8 mouse cellular contexts compared by ENCODE assay signal in genomic region chr11:106215450-106215859, GRCm38 (mm10). TPM values are rescaled to one million over a fixed set of nuclear protein-coding genes. Genes with fewer than 3 reads are reported as not detected.
A peak's percentile ranks its signal among the peaks of the same experiment; 100 is the strongest.
DNase-seq lines count a peak whose midpoint lies in the region; ATAC-seq and TF ChIP-seq lines count a peak whose summit lies in the region.

No protein-coding gene starts in this region.

- H3K27ac ChIP-seq in liver, adult 2 months (replicated peaks; ENCODE audit: insufficient read depth, low read depth, low read length) = peak overlapping the region; percentile 83; the same call in 1 of the 2 replicates
- no peak overlapping the region for H3K27ac ChIP-seq in embryonic facial prominence, embryonic 11.5 days (replicated peaks; ENCODE audit: low read depth, low read length)
- peak overlapping the region; percentile 89 for H3K27ac ChIP-seq in intestine, embryonic 16.5 days (ENCODE audit: low read length)
- peak overlapping the region; percentile 97 for H3K27ac ChIP-seq in neural tube, embryonic 13.5 days (replicated peaks)

- no peak for TF ChIP-seq POLR2A in liver, adult 2 months (IDR thresholded peaks at IDR 0.05; ENCODE audit: extremely low read depth, insufficient read depth, low read length)

- peaks cover 17% of the 10 kb centered on the region for H3K79me2 ChIP-seq in liver, adult 2 months (ENCODE audit: control insufficient read depth, insufficient read depth, low read length)

- no peak for ATAC-seq in embryonic facial prominence, embryonic 11.5 days (replicated peaks; ENCODE audit: insufficient number of reproducible peaks, low FRiP score, low TSS enrichment, low read depth)
- no peak for ATAC-seq in intestine, embryonic 16.5 days
- no peak for ATAC-seq in neural tube, embryonic 13.5 days (ENCODE audit: low read depth)

- DNase-seq in liver, adult 2 months (ENCODE audit: extremely low read depth, low read depth, low spot score) = peak; percentile 28
- DNase-seq in liver = no peak
- DNase-seq in embryonic facial prominence, embryonic 11.5 days (ENCODE audit: low spot score) = no peak
- no peak for DNase-seq in spleen, postnatal 4 days (ENCODE audit: low spot score in 2 of 2)
- DNase-seq in cerebellum, adult 11 months = no peak
- DNase-seq in layer of hippocampus, postnatal 36 days = no peak

- H3K4me2 ChIP-seq in embryonic facial prominence, embryonic 11.5 days (ENCODE audit: low read depth, low read length) = peak overlapping the region; percentile 44
- H3K4me2 ChIP-seq in intestine, embryonic 16.5 days (ENCODE audit: low read depth, low read length) = peak overlapping the region; percentile 52
- peak overlapping the region; percentile 81 for H3K4me2 ChIP-seq in neural tube, embryonic 13.5 days

- no peaks in the 10 kb centered on the region for H3K9me3 ChIP-seq in embryonic facial prominence, embryonic 11.5 days (replicated peaks; ENCODE audit: control insufficient read depth, low read length)
- no peaks in the 10 kb centered on the region for H3K9me3 ChIP-seq in intestine, embryonic 16.5 days (ENCODE audit: control insufficient read depth, low read length)
- H3K9me3 ChIP-seq in neural tube, embryonic 13.5 days = no peaks in the 10 kb centered on the region

- WGBS in liver, adult 2 months = 1% methylated on average over 7 of the region's 7 CpGs
- WGBS in embryonic facial prominence, embryonic 11.5 days = 34% methylated on average over 7 of the region's 7 CpGs
- WGBS in intestine, embryonic 16.5 days = 19% methylated on average over 7 of the region's 7 CpGs
- 35% methylated on average over 7 of the region's 7 CpGs for WGBS in neural tube, embryonic 13.5 days

- H3K27me3 ChIP-seq in liver, adult 2 months (ENCODE audit: control insufficient read depth, insufficient read depth, low read length) = no peaks in the 10 kb centered on the region
- H3K27me3 ChIP-seq in embryonic facial prominence, embryonic 11.5 days (ENCODE audit: control insufficient read depth, insufficient read depth, low read length) = no peaks in the 10 kb centered on the region
- no peaks in the 10 kb centered on the region for H3K27me3 ChIP-seq in intestine, embryonic 16.5 days (replicated peaks; ENCODE audit: control insufficient read depth, insufficient read depth, low read length)
- H3K27me3 ChIP-seq in neural tube, embryonic 13.5 days = no peaks in the 10 kb centered on the region

- H3K4me3 ChIP-seq in liver, adult 2 months (ENCODE audit: insufficient read depth, low read depth, low read length) = peak overlapping the region; percentile 82
- H3K4me3 ChIP-seq in embryonic facial prominence, embryonic 11.5 days (ENCODE audit: low read depth, low read length) = peak overlapping the region; percentile 97
- peak overlapping the region; percentile 99 for H3K4me3 ChIP-seq in intestine, embryonic 16.5 days (ENCODE audit: low read length)
- peak overlapping the region; percentile 97 for H3K4me3 ChIP-seq in neural tube, embryonic 13.5 days

- peak overlapping the region; percentile 86; the same call in 1 of the 2 replicates for H3K9ac ChIP-seq in liver, adult 2 months (ENCODE audit: low read depth, low read length)
- H3K9ac ChIP-seq in embryonic facial prominence, embryonic 11.5 days (replicated peaks; ENCODE audit: low read length) = peak overlapping the region; percentile 98
- peak overlapping the region; percentile 90 for H3K9ac ChIP-seq in intestine, embryonic 16.5 days (ENCODE audit: low read depth, low read length)
- peak overlapping the region; percentile 88 for H3K9ac ChIP-seq in neural tube, embryonic 13.5 days

- no peak for TF ChIP-seq CTCF in liver, adult 2 months (IDR thresholded peaks at IDR 0.05; ENCODE audit: low read depth, low read length)

- H3K36me3 ChIP-seq in liver, adult 2 months (ENCODE audit: control insufficient read depth, insufficient read depth, low read length) = peaks cover 13% of the 10 kb centered on the region
- H3K36me3 ChIP-seq in embryonic facial prominence, embryonic 11.5 days (replicated peaks; ENCODE audit: control insufficient read depth, insufficient read depth, low read depth, low read length) = peaks cover 2% of the 10 kb centered on the region
- H3K36me3 ChIP-seq in intestine, embryonic 16.5 days (ENCODE audit: control insufficient read depth, insufficient read depth, low read length) = no peaks in the 10 kb centered on the region; the same call in 1 of the 2 replicates
- H3K36me3 ChIP-seq in neural tube, embryonic 13.5 days = peaks cover 27% of the 10 kb centered on the region

- H3K4me1 ChIP-seq in liver, adult 2 months (ENCODE audit: control insufficient read depth, insufficient read depth, low read length) = peaks cover 14% of the 10 kb centered on the region
- H3K4me1 ChIP-seq in embryonic facial prominence, embryonic 11.5 days (ENCODE audit: control insufficient read depth, insufficient read depth, low read length) = no peaks in the 10 kb centered on the region
- H3K4me1 ChIP-seq in intestine, embryonic 16.5 days (ENCODE audit: control insufficient read depth, insufficient read depth, low read length) = peaks cover 15% of the 10 kb centered on the region
- peaks cover 55% of the 10 kb centered on the region for H3K4me1 ChIP-seq in neural tube, embryonic 13.5 days (replicated peaks)

RNA-seq across cellular contexts. Expression of gene Ccdc47, which starts 0.7 kb away (rescaled TPM):
- 42.6 and 48.9 TPM in 2 replicates for total RNA-seq in liver, adult 2 months (2014; rRNA removed)
- 12.8 and 16.9 TPM in 2 replicates for polyA plus RNA-seq in liver, adult 2 months (2012; rRNA removed)
- polyA plus RNA-seq in embryonic facial prominence, embryonic 11.5 days (2014; fragmentation: Nextera tagmentation; extraction: Ambion mirVana) = 65.3 and 70.5 TPM in 2 replicates
- 94.0 and 97.3 TPM in 2 replicates for polyA plus RNA-seq in intestine, embryonic 16.5 days (2015; fragmentation: Nextera tagmentation; extraction: Ambion mirVana)
- polyA plus RNA-seq in neural tube, embryonic 13.5 days (2015; fragmentation: Nextera tagmentation; extraction: Ambion mirVana) = 96.7 and 111 TPM in 2 replicates
- 100 to 1,000 TPM in 1 of 2 experiments, 10 to 100 TPM in 1; 82.8 to 101 TPM for total RNA-seq in layer of hippocampus, postnatal 36 days (2021)

RNA-seq across cellular contexts. Expression of gene Ddx42, which starts 1.3 kb away (rescaled TPM):
- total RNA-seq in liver, adult 2 months (2014; rRNA removed) = 16.0 and 19.7 TPM in 2 replicates
- polyA plus RNA-seq in liver, adult 2 months (2012; rRNA removed) = 4.8 and 5.1 TPM in 2 replicates
- polyA plus RNA-seq in embryonic facial prominence, embryonic 11.5 days (2014; fragmentation: Nextera tagmentation; extraction: Ambion mirVana) = 95.4 and 102 TPM in 2 replicates
- polyA plus RNA-seq in intestine, embryonic 16.5 days (2015; fragmentation: Nextera tagmentation; extraction: Ambion mirVana) = 54.5 and 57.5 TPM in 2 replicates
- polyA plus RNA-seq in neural tube, embryonic 13.5 days (2015; fragmentation: Nextera tagmentation; extraction: Ambion mirVana) = 87.1 and 89.8 TPM in 2 replicates
- total RNA-seq in layer of hippocampus, postnatal 36 days (2021) = 10 to 100 TPM; 69.9 to 70.9 TPM

RNA-seq across cellular contexts. Expression of gene Strada, which starts 13.5 kb away (rescaled TPM):
- 1.8 and 2.8 TPM in 2 replicates for total RNA-seq in liver, adult 2 months (2014; rRNA removed)
- 3.1 and 3.9 TPM in 2 replicates for polyA plus RNA-seq in liver, adult 2 months (2012; rRNA removed)
- 33.4 and 35.8 TPM in 2 replicates for polyA plus RNA-seq in embryonic facial prominence, embryonic 11.5 days (2014; fragmentation: Nextera tagmentation; extraction: Ambion mirVana)
- polyA plus RNA-seq in intestine, embryonic 16.5 days (2015; fragmentation: Nextera tagmentation; extraction: Ambion mirVana) = 13.0 and 13.5 TPM in 2 replicates
- 32.8 and 33.5 TPM in 2 replicates for polyA plus RNA-seq in neural tube, embryonic 13.5 days (2015; fragmentation: Nextera tagmentation; extraction: Ambion mirVana)
- 10 to 100 TPM; 27.5 to 29.9 TPM for total RNA-seq in layer of hippocampus, postnatal 36 days (2021)

RNA-seq across cellular contexts. Expression of gene Ftsj3, which starts 40.4 kb away (rescaled TPM):
- total RNA-seq in liver, adult 2 months (2014; rRNA removed) = 19.7 and 20.7 TPM in 2 replicates
- 8.8 and 13.8 TPM in 2 replicates for polyA plus RNA-seq in liver, adult 2 months (2012; rRNA removed)
- 76.2 and 80.5 TPM in 2 replicates for polyA plus RNA-seq in embryonic facial prominence, embryonic 11.5 days (2014; fragmentation: Nextera tagmentation; extraction: Ambion mirVana)
- 42.9 and 50.8 TPM in 2 replicates for polyA plus RNA-seq in intestine, embryonic 16.5 days (2015; fragmentation: Nextera tagmentation; extraction: Ambion mirVana)
- 35.3 and 42.4 TPM in 2 replicates for polyA plus RNA-seq in neural tube, embryonic 13.5 days (2015; fragmentation: Nextera tagmentation; extraction: Ambion mirVana)
- total RNA-seq in layer of hippocampus, postnatal 36 days (2021) = 10 to 100 TPM; 30.6 to 31.4 TPM

RNA-seq across cellular contexts. Expression of gene Psmc5, which starts 40.5 kb away (rescaled TPM):
- 60.3 and 65.2 TPM in 2 replicates for total RNA-seq in liver, adult 2 months (2014; rRNA removed)
- polyA plus RNA-seq in liver, adult 2 months (2012; rRNA removed) = 37.7 and 43.2 TPM in 2 replicates
- 389 and 396 TPM in 2 replicates for polyA plus RNA-seq in embryonic facial prominence, embryonic 11.5 days (2014; fragmentation: Nextera tagmentation; extraction: Ambion mirVana)
- polyA plus RNA-seq in intestine, embryonic 16.5 days (2015; fragmentation: Nextera tagmentation; extraction: Ambion mirVana) = 234 and 263 TPM in 2 replicates
- 360 and 361 TPM in 2 replicates for polyA plus RNA-seq in neural tube, embryonic 13.5 days (2015; fragmentation: Nextera tagmentation; extraction: Ambion mirVana)
- total RNA-seq in layer of hippocampus, postnatal 36 days (2021) = 100 to 1,000 TPM; 163 to 169 TPM
